Mouse (Mus musculus): ENCODE data around the gene Pias4.

Gene Pias4

DNA sequence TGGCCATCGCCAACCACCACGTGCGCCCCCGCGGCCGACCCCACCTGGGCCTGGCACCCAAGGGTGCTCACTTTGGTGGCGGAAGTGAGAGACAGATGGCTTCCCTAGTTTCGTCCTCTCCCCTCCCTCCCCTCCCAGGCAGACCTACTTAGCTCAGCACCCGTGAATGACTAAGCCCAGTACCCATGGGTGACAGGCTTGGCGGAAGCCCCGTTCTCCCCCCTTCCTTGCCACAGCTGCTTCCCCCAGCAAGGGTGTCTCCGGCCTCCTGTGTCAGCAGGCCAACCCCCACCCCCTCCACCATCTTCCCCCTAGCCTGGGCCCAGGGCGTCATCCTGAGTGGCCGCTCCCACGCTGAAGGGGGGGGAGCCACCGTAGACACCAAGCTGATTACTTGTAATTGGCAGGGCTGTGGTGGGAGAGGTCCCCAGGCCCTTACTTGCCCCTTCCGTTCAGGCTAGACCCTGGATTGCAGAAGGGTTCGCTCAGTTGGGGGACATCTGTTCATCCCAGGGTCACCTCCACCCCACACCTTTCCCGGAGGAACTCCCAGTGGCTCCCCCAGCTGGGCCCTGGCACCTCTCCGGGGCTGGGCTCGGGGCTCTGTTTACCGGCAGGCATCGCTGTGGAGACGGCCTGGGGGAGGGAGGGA, 29.5 kb downstream of the Pias4 start:
- peak; percentile 68 to 78 for DNase-seq

GRCm38 (mm10) chr10:81137252-81138130, 30.2 kb downstream of the Pias4 start:
- DNase-seq: peak; percentile 100

- peak; percentile 86 to 89 for DNase-seq
These were observed 31.0 kb downstream of the Pias4 start for GRCm38 (mm10) chr10:81136706-81137231.

DNA sequence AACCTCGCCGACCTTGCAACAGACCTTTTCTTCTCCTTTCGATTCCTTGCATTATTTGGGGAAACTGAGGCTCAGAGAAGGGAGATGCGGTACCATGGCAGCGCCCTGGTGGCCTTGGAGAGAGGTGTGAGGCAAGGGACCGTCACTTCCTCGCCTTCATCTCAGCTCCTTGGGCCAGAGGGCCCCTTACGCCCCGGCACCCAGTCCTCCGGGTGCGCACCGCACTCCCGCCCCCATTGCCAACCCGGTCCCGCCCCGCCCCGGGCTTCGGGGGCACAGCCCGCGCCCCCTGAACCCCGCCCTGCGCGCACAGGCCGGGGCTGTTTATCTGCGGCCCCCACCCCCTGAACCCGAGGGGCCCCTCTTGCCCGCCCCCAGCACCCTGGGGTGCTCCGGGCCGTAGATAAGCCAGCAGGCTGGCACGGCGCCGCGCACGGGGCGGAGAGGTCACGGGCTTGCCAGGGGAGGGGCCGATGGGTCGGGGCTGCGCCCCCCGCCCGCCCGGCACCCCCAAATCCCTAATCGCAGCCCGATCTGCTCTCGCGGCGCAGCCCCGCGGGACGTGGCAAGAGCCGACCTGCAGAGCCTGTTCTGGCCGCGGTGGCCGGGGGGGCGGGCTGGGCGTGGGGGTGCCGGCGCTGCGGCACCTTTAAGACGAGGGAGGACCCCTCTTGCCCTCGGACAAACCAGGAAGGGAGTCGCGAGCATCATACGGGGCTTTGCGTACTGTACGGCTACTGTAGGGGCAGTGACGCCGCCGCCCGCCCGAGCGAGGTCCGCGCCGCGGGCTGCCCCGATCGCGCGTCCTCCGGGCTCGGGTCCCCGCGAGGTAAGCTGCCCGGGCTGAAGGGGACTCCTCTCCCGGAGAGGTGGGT, 31.7 kb downstream of the Pias4 start:
- DNase-seq: peak; percentile 82 to 85

DNA sequence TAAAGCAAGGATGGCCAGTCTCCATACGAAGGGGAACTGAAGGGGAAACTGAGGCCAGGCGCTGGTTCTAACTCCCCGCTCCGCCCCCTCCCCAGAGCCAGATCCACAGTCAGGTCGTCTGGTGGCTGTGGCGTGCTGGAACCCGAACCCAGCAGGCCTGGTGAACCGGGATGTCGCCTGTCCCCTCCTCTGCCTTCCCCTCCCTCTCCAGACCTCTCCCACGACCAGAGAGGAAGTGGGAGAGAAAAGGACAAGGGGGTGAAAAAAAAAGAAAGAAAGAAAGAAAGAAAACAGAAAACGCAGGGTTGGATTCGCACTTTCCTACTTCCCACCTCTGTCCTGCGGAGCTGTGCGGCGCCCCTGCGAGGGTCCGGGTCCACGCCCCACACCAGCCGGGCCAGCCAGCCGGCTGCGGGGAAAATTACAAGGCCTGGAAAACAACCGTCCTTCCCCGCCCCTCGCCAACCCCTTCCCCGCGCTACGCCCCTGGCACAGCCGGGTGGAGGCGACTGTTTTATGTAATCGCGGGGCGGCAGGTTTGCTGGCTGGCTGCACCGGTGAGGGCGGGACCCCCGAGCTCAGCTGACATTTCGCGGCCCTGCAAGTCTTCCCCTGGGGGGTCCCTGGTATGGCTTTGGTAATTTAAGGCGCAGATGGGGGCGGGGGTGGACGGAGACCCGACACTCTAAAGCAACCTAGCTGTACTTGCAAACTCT, 32.6 kb downstream of the Pias4 start, which contains the start of gene Zbtb7a:
TSS of gene Zbtb7a (plus strand) at position 255 of the 716 bp plus-strand sequence.
- DNase-seq: peak; percentile 55 to 68

DNA sequence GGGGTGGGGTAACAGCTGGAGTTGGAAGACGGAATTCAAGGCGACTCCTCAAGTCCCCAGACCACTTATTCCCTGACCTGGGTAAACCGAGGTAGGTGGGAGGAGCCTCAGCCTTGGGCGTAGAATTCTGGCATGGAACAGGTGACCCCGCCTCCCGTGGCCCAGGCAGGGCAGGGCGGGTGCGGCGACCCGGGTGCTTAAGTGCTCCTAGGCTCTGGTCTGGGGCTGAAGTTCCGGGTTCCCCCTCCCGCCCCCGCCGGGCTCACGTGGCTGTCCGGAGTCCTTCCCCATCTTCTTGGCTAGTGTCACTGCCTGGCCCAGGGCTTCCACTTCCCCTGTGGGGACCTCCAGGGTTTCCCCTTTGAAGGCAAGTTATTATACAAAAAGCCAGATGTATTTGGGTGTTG, 33.5 kb downstream of the Pias4 start:
- peak in 1 of 2 experiments; percentile 61 for DNase-seq

GRCm38 (mm10) chr10:81123500-81123899, 44.2 kb downstream of the Pias4 start:
- peak in 1 of 2 experiments; percentile 20 for DNase-seq

DNA sequence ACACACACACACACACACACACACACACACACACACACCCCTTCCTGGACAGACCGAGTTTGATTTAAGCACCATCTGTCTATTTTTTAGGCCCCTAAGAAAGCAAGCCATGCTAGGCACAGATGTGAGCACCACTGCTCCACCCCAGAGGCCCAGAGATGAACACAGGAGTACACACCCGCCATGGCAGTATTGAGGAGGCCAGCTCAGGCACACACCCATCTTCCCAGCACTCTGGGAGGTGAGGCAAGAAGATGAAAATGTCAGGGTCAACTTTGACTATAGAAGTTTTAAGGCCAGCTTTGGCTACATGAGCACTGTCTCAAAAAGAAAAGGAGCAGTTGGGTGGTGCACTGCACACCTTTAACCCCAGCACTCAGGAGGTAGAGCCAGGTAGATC, 44.8 kb downstream of the Pias4 start:
- no peak for DNase-seq

- peak in 1 of 2 experiments; percentile 20 for DNase-seq
These were observed 47.1 kb downstream of the Pias4 start for GRCm38 (mm10) chr10:81120650-81121049.

- no peak for DNase-seq
These were observed 48.1 kb downstream of the Pias4 start for GRCm38 (mm10) chr10:81119625-81120024.

DNA sequence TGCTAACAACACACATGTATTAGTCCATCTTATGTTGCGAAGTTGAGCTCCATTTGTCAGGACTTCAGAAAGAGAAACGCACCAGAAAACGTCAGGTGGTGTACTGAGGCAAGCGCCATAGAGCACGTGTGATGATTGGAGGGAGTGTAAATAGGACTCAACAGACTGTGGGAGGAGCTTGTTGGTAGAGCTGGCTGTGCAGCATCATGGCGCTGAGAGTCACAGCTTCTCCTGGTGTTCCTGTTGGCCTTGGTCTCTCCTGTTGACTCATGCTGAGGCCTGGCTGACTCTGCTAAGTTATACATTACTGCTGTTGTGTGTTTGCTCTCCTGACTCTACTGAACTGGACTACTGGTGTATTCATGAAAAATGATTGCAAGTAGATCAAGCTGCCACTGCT, 54.8 kb downstream of the Pias4 start:
- DNase-seq: no peak

GRCm38 (mm10) chr10:81106113-81106721, 61.5 kb downstream of the Pias4 start:
- DNase-seq: peak in 1 of 2 experiments; percentile 86

DNA sequence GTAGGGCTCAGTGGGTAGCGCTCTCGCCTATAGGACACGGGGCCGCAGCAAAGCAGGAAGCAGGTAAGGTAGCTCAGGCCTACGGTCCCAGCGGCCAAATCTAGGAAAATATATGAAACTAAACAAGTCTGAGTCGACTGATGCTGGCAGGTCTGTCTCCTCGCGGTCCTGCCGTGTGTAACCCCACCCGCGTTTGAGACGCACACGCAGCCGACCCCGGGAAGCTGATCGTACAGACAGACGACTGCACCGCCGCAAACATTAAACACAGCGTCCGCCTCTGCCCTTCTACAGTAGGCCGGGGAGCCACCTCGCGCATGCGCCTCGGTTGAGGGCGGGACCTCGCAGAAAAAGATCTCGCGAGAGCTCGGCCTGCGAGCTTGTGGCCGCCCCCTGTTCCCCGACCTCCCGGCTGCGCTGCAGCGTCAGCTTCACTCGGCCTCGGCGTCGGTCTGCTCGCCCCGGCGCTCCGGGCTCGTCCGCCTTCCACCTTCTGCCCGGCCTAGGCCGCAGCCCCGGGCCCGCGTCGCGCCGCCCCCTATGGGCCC, 62.1 kb downstream of the Pias4 start, which contains the start of gene Map2k2:
TSS of gene Map2k2 (plus strand) at position 351 of the 548 bp plus-strand sequence.
- peak; percentile 97 to 98 for DNase-seq

Measured in cerebellum, postnatal 25 days (tissue).